Mouse (Mus musculus) MEL (cell line): ENCODE measurements at regions not wholly inside any gene's neighbourhood (a gene's known extent, or its start where the extent isn't known, plus 50 kb on each side); places are given as distances from the start of the nearest gene placed in this dataset.

Experiments
- CTCF ChIP-seq, 3 experiments: IDR thresholded peaks in 2 of 3; conservative IDR thresholded peaks in 1 of 3; 2 replicates each; pipeline ENCODE4 v1.5.1; 2011 to 2012; ENCODE audit warnings: low read length in 3 of 3, low read depth in 2 of 3, mild to moderate bottlenecking in 2 of 3, improper control_type of control experiment in 1 of 3, inconsistent platforms in 1 of 3, mixed read lengths in 1 of 3, moderate library complexity in 1 of 3; ENCODE audit not compliant: control insufficient read depth in 1 of 3, insufficient read depth in 1 of 3, poor library complexity in 1 of 3, severe bottlenecking in 1 of 3
- E2F4 ChIP-seq: IDR thresholded peaks from 2 replicates; pipeline ENCODE4 v1.6.1; 2011; ENCODE audit warnings: low read depth, low read length, improper control_type of control experiment, borderline replicate concordance
- MEF2A ChIP-seq: IDR thresholded peaks from 2 replicates; pipeline ENCODE4 v1.6.1; 2014; ENCODE audit warnings: low read depth, mild to moderate bottlenecking, inconsistent platforms, low read length, improper control_type of control experiment; ENCODE audit not compliant: poor library complexity, insufficient replicate concordance, severe bottlenecking; ENCODE audit errors: extremely low read depth
- POLR2A ChIP-seq, 2 experiments: IDR thresholded peaks; 2 replicates each; pipeline ENCODE4 v1.6.1; 2011 to 2012; ENCODE audit warnings: low read length in 2 of 2, mild to moderate bottlenecking in 2 of 2, control low read depth in 1 of 2, improper control_type of control experiment in 1 of 2, low read depth in 1 of 2, moderate library complexity in 1 of 2; ENCODE audit not compliant: control insufficient read depth in 1 of 2, insufficient read depth in 1 of 2, poor library complexity in 1 of 2
- POLR2AphosphoS2 ChIP-seq: IDR thresholded peaks from 2 replicates; pipeline ENCODE4 v1.6.1; 2011; ENCODE audit warnings: low read length, improper control_type of control experiment
- RCOR1 ChIP-seq: IDR thresholded peaks from 2 replicates; pipeline ENCODE4 v1.6.1; 2012; ENCODE audit warnings: low read depth, mild to moderate bottlenecking, inconsistent platforms, low read length, improper control_type of control experiment

- TF ChIP-seq E2F4, result no peak
- TF ChIP-seq POLR2AphosphoS2, result no peak
- TF ChIP-seq RCOR1, result no peak
- TF ChIP-seq MEF2A, result no peak
- TF ChIP-seq CTCF (IDR thresholded peaks at IDR 0.05 in 2 of 3, conservative IDR thresholded peaks at IDR 0.05 in 1 of 3; ENCODE audit: control insufficient read depth in 1 of 3, insufficient read depth in 1 of 3, low read depth in 2 of 3, low read length in 3 of 3, poor library complexity in 1 of 3, severe bottlenecking in 1 of 3), result no peak
- no peak for TF ChIP-seq POLR2A (IDR thresholded peaks at IDR 0.05; ENCODE audit: control insufficient read depth in 1 of 2, insufficient read depth in 1 of 2, low read depth in 1 of 2, low read length in 2 of 2, poor library complexity in 1 of 2)
Observed at GRCm38 (mm10) chr9:11378046-11378445, 473.5 kb upstream of the Cntn5 start.
